Mouse (Mus musculus) heart, adult 2 months (tissue): Measurements from ENCODE around the gene Dctpp1.

Experiments
- CTCF ChIP-seq: fragments of 200-600 bp; IDR thresholded peaks from 2 replicates; pipeline ENCODE4 v1.8.1; 2022; ENCODE audit warnings: antibody characterized with exemption, mild to moderate bottlenecking, moderate library complexity
- EP300 ChIP-seq: fragments of 200-500 bp; IDR thresholded peaks from 2 replicates; pipeline ENCODE4 v1.6.1; 2011; ENCODE audit warnings: low read depth, low read length, control low read depth; ENCODE audit not compliant: insufficient read depth

DNA sequence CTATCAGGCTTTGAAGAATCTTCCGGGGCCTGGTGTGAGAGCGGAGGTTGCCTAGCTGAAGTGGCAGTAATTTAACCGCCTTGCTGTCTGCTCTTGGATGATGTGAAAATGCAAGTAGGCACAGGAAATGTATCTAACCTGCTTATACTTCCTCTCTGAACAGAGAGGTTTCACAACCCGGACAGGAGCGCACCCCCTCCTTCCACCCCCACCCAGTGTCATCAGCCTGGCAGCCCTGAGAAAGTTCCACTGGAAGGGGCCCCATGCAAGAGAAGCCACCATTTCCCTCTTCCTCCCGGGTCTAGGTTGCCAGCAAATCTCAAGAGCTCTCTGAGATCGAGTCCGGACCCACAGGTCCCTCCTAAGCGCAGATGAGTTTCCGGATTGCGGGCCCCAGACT, 35.6 kb upstream of the Dctpp1 start, which contains the start of gene Itgal:
- TF ChIP-seq CTCF (no peak), EP300 (no peak)
